Mouse (Mus musculus) lung, adult 10 weeks (tissue): ENCODE data around the gene Prss22. TPM values are rescaled to one million over a fixed set of nuclear protein-coding genes. Genes with fewer than 3 reads are reported as not detected.

Experiments
- polyA plus RNA-seq: library from polyadenylated mRNA; stranded (reverse); fragments of 350-450 nt; fragmentation: Illumina TruSeq; extraction: RNeasy Lipid Tissue Mini Kit (QIAGEN cat#74804); gene quantifications from one replicate; pipeline ENCODE4 v1.2.3, GENCODE M21; 2014; ENCODE audit warnings: low read depth, low replicate concordance; ENCODE audit not compliant: insufficient read depth

Gene Prss22
- not detected for polyA plus RNA-seq

DNA sequence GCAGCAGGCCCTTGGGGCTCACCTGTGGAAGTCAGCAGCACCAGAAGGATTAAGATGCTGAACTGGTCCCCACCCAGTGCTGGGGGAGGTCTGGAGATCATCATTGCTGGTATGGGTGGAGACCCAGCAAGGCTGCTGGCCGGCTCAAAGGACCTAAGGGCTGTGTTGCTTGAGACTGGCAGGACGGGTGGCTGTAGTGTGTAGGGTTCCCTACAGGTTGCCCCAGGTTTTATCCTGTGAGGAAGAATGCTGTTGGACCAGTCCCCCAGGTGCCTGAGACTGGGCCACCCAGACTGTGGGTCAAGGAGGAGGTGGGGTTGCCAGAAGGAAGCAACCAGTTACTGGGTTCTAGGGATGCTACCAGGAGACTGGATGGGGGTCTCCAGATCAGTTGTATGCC, at the start of gene Prss22:
Prss22 (minus strand) TSS at position 200 of the 400 bp plus-strand sequence.

DNA sequence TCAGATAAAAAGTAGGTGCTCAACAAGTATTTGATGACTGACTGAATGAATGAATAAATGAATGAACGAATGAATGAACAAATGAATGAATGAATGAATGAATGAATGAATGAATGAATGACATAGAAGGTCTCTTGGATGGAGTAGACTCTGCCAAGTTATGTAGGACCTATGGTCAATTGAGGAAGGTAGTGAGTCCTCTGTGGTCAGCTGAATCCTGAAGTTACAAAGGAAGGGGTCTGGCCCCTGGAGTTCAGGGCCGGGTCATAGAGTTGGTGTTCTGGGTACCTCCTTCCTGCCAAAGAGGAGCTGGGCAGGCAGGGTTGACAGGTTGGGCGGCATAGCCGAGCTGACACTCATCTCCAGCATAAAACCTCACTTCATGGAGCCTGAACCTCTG, 39.9 kb upstream of the Prss22 start, which contains the start of gene Prss27:
Prss27 (plus strand) TSS at position 301 of the 400 bp plus-strand sequence.

GRCm38 (mm10) chr17:23980297-23980909, 17.5 kb downstream of the Prss22 start, which contains the start of gene Prss30:
Gene Prss30 (minus strand): TSS chr17:23980566.

DNA sequence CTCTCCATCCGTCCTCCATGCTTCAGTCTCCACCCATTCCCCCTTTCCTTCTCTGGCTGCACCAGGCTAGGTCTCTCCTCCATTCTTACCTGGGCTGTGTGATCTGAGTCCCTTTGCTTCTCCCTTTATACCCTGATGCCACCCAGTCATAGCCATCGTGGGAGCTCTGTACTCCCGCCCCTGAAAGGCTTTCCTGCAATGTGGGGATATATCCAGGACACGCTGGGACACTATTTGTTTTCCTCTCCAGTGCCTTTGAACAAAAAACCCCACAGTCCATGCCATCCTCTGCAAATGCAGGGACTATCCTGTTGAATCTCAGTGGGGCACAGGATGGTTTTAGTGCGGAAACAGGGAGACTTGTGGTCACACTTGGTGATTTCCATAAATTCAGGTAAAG, 42.7 kb downstream of the Prss22 start, which contains the start of gene Sbpl:
Sbpl (minus strand) TSS at position 101 of the 400 bp plus-strand sequence.

Other genes starting within 250 kb of the Prss22 start
- 21.7 TPM for gene Flywch1, start 226.5 kb downstream of the Prss22 start, polyA plus RNA-seq
- gene Flywch2, start 212.0 kb downstream of the Prss22 start, polyA plus RNA-seq = 11.3 TPM
- gene Srrm2, start 207.6 kb downstream of the Prss22 start, polyA plus RNA-seq = 98.6 TPM
- 496 TPM for gene Elob, start 169.0 kb downstream of the Prss22 start, polyA plus RNA-seq
- gene Prss33, start 162.0 kb downstream of the Prss22 start, polyA plus RNA-seq = not detected
- gene Prss32, start 154.2 kb downstream of the Prss22 start, polyA plus RNA-seq = not detected
- 0.25 TPM for gene Prss41, start 153.9 kb downstream of the Prss22 start, polyA plus RNA-seq
- not detected for gene Prss21, start 130.0 kb downstream of the Prss22 start, polyA plus RNA-seq
- not detected for gene Dcpp1, start 117.2 kb downstream of the Prss22 start, polyA plus RNA-seq
- not detected for gene Dcpp2, start 117.2 kb downstream of the Prss22 start, polyA plus RNA-seq
- gene Dcpp3, start 80.6 kb downstream of the Prss22 start, polyA plus RNA-seq = not detected
- gene Sbp, start 56.4 kb downstream of the Prss22 start, polyA plus RNA-seq = not detected
- not detected for gene Sbpl, start 42.8 kb downstream of the Prss22 start, polyA plus RNA-seq
- gene Prss30, start 17.5 kb downstream of the Prss22 start, polyA plus RNA-seq = 0.35 TPM
- not detected for gene Prss27, start 40.0 kb upstream of the Prss22 start, polyA plus RNA-seq
- 16.7 TPM for gene Kctd5, start 75.4 kb upstream of the Prss22 start, polyA plus RNA-seq
- gene Pdpk1, start 152.8 kb upstream of the Prss22 start, polyA plus RNA-seq = 7.9 TPM
- 22.0 TPM for gene Amdhd2, start 165.7 kb upstream of the Prss22 start, polyA plus RNA-seq
- 301 TPM for gene Atp6v0c, start 171.6 kb upstream of the Prss22 start, polyA plus RNA-seq
- gene Tbc1d24, start 207.5 kb upstream of the Prss22 start, polyA plus RNA-seq = 2.4 TPM
- 2.2 TPM for gene Ntn3, start 211.4 kb upstream of the Prss22 start, polyA plus RNA-seq
- 5.1 TPM for gene Tedc2, start 222.8 kb upstream of the Prss22 start, polyA plus RNA-seq